Mouse (Mus musculus) intestine, embryonic 16.5 days (tissue): Measurements from ENCODE around the gene Arhgap8. TPM values are rescaled to one million over a fixed set of nuclear protein-coding genes. Genes with fewer than 3 reads are reported as not detected.
"Not testable (repeated sequence)": the region's sequence is repeated elsewhere in the genome, so short reads cannot be mapped to it uniquely, and the experiment has no call there.

ENCODE experiments used
- ATAC-seq: fragments of 200-750 bp; cut with Nextera tagmentation; 2 replicates; pipeline ENCODE4 v1.8.0; 2017; ENCODE audit warnings: moderate TSS enrichment, moderate library complexity
- H3K27ac ChIP-seq: fragments of 300-500 bp; sonication (generic); 2 replicates; pipeline ENCODE4 v1.5.1; 2014; ENCODE audit warnings: mild to moderate bottlenecking, low read length
- H3K27me3 ChIP-seq: fragments of 300-500 bp; sonication (generic); replicated peaks from 2 replicates; pipeline ENCODE4 v1.6.1; 2014; ENCODE audit warnings: low read length, control low read depth, mixed read lengths; ENCODE audit not compliant: control insufficient read depth, insufficient read depth
- H3K36me3 ChIP-seq: fragments of 300-500 bp; sonication (generic); 2 replicates; pipeline ENCODE4 v1.6.1; 2014; ENCODE audit warnings: low read length, control low read depth; ENCODE audit not compliant: control insufficient read depth, insufficient read depth
- H3K4me1 ChIP-seq: fragments of 300-500 bp; sonication (generic); 2 replicates; pipeline ENCODE4 v1.6.1; 2014; ENCODE audit warnings: low read length, control low read depth, mixed read lengths; ENCODE audit not compliant: control insufficient read depth, insufficient read depth
- H3K4me2 ChIP-seq: fragments of 300-500 bp; sonication (generic); 2 replicates; pipeline ENCODE4 v1.6.1; 2014; ENCODE audit warnings: low read depth, low read length, control low read depth
- H3K4me3 ChIP-seq: fragments of 300-500 bp; sonication (generic); 2 replicates; pipeline ENCODE4 v1.5.1; 2014; ENCODE audit warnings: mild to moderate bottlenecking, low read length
- H3K9ac ChIP-seq: fragments of 300-500 bp; sonication (generic); 2 replicates; pipeline ENCODE4 v1.6.1; 2014; ENCODE audit warnings: low read depth, low read length
- H3K9me3 ChIP-seq: fragments of 300-500 bp; sonication (generic); 2 replicates; pipeline ENCODE4 v1.6.1; 2016; ENCODE audit warnings: low read length, control low read depth; ENCODE audit not compliant: control insufficient read depth
- WGBS: fragments of 180-500 bp; shearing (Covaris S2); extraction: QIAGEN DNeasy Blood & Tissue Kit; methylation state at CpG from one replicate; pipeline ENCODE4 v1.1.7; 2014; 5-methylcytosine and 5-hydroxymethylcytosine counted together
- polyA plus RNA-seq: library from polyadenylated mRNA; unstranded; fragments of >200 nt; fragmentation: Nextera tagmentation; extraction: Ambion mirVana; gene quantifications from 2 replicates; pipeline ENCODE4 v1.2.1, GENCODE M21; 2015

Arhgap8 gene
- polyA plus RNA-seq, 1 experiment from 2014 or later, result 16.3 TPM

DNA sequence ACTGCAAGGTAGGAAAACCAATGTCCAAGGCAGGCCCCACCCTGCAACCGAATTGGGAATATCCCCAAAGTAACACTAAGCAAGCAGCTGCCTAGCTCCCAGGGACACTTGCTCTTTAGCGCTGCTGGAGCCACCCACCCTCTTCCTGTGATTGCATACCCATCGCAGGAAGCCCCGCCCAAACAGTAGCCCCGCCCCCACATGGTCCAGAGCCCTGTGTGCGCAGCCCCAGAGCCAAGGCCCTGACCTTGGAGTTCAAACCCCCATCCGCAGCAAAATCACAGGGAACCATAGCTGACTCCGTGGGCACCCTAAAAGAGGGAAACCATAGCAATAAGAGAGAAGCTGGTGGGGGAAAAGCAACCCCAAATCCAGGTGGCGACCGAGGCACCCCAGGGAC is 46.8 kb downstream of the Arhgap8 start:
- H3K9ac ChIP-seq, result no peak overlapping the region
- no peak overlapping the region for H3K4me2 ChIP-seq
- ATAC-seq, result no peak
- H3K9me3 ChIP-seq, result no peaks in the 10 kb centered on the region
- 47% methylated on average over 10 of the region's 10 CpGs for WGBS
- no peak overlapping the region for H3K27ac ChIP-seq
- H3K27me3 ChIP-seq, result no peaks in the 10 kb centered on the region
- no peak overlapping the region for H3K4me3 ChIP-seq
- H3K36me3 ChIP-seq, result no peaks in the 10 kb centered on the region
- no peaks in the 10 kb centered on the region for H3K4me1 ChIP-seq

DNA sequence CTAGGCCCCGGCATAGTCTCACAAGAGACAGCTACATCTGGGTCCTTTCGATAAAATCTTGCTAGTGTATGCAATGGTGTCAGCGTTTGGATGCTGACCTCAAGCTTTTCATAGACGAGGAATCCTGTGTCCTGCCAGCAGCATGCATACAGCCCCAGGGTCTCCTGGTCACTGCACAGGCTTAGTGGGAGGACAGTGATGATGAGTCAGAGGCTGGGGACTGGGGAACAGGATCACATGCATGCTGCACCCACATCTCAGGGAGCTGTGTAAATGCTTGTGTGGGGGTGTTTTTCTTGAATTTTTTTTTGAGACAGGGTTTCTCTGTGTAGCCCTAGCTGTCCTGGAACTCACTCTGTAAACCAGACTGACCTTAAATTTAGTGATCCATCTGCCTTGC is 48.7 kb downstream of the Arhgap8 start:
- not testable (repeated sequence) for H3K4me2 ChIP-seq, H3K27me3 ChIP-seq, ATAC-seq, H3K4me3 ChIP-seq, H3K9ac ChIP-seq, H3K36me3 ChIP-seq, H3K27ac ChIP-seq, H3K4me1 ChIP-seq, H3K9me3 ChIP-seq
- WGBS, result 73% methylated on average over 3 of the region's 4 CpGs

DNA sequence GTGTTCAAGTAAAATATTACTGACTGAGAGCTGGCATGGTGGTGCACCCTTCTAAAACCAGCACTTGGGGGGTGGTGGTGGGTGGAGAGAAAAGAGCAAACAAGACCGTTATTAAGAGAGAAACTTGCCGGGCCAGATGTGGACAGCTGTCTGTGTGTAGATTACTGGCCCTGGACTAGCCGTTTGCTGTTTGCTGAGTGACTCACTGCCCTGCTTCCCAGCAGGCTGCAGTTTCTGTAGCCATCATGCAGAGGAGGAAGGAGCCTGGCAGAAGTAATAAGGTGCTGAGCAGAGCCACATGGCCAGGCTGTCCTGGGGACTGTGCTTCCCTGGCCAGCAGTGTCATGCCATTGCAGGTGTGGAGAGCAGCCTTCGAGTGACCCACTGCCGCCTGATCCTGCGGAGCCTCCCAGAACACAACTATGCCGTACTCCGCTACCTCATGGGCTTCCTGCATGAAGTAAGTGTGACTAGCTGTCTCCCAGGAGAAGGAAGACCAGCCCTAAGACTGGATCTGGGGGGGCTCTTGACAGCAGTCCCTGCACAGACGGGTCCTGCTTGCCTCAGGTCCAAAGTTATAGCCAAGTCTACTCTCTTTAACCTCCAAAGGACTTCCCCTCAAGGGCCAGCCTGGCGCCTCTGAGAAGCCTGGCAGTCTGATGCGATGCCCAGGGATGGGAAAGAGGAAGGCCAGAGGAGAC is 49.9 kb downstream of the Arhgap8 start:
- 68% methylated on average over 11 of the region's 11 CpGs for WGBS
- no peak overlapping the region for H3K4me2 ChIP-seq
- no peak for ATAC-seq
- no peaks in the 10 kb centered on the region for H3K9me3 ChIP-seq
- H3K4me1 ChIP-seq, result no peaks in the 10 kb centered on the region
- no peaks in the 10 kb centered on the region for H3K27me3 ChIP-seq
- no peaks in the 10 kb centered on the region for H3K36me3 ChIP-seq
- H3K4me3 ChIP-seq, result no peak overlapping the region
- H3K27ac ChIP-seq, result no peak overlapping the region
- no peak overlapping the region for H3K9ac ChIP-seq

DNA sequence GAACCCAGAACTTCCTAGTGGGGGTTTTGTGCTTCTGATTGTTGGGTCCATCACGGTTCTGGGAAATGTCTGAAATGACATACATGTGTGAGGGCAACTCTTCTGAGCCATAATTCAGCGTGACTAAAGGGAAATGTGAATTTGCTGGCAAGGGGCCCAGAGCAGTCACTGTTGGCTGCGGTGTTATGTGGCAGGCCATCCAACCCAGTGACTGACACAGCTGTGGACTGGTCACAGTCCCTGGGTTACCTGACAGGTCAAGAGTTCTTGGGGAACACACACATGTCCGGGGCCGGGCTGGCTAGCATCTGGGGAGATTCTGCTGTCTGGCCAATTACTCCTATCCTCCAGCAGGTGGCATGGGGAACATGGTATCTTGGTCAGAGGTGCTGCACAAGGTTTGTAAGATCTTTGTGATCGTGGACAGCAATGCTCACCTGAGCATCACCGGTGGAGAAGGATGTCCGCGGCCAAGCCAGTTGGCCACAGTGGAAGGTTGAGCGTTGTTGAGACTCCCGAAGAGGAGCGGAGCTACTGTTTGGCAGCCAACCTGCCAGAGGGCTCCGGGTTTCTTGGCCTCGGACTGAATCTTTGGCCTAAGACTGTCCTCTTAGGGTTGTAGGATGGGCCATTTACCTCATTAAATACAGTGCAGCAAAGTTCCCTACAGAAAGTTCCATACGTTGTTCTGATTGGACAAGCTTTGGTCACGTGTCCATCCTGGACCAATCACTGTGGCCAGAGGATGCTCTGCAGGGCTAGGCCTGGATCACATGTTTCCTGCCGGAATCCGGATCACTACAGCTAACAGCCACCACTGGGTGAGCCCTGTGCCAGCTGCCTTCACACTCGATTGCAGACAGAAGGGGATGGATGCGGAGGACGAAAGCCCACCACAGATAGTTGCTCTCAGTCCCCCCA is 52.6 kb downstream of the Arhgap8 start:
- H3K4me3 ChIP-seq, result no peak overlapping the region
- no peak overlapping the region for H3K4me2 ChIP-seq
- no peaks in the 10 kb centered on the region for H3K4me1 ChIP-seq
- 75% methylated on average over 21 of the region's 21 CpGs for WGBS
- H3K9ac ChIP-seq, result no peak overlapping the region
- no peaks in the 10 kb centered on the region for H3K36me3 ChIP-seq
- no peaks in the 10 kb centered on the region for H3K9me3 ChIP-seq
- no peaks in the 10 kb centered on the region for H3K27me3 ChIP-seq
- no peak overlapping the region for H3K27ac ChIP-seq
- ATAC-seq, result no peak; the same call in 1 of the 2 replicates

DNA sequence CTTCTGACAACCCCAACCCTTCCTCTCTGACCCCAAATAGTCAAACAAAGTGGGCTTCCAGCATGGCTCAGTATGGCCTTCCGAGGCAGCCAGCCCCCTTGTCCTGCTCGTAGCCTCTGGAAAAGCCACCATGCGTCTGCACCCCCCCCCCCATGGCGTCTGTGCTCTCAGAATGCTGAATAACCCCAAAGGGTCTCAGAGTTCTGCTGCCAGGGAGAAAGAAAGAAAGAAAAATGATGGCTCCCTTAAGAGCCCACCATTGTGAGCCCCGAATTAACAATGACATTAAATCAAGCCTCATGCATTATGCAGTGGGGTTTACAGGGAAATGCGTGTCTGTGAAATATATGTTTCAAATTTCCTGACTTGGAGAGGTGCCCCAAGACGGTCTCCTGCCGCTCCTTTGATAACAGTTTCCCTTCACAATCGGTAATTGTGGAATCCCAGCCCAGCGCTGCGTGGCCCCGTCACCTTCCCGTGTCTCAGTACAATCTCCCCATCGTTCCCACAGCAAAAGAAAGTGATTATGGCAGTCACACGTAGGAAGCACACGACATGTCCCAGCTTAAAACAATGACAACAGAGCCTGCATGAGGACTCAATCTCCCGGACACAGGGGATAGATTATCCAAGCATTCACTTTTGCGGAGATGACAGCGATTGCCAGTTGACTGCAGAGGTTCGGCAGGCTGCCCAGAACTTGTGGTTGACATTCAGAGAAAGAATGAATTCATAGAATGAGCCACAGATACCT is 55.7 kb downstream of the Arhgap8 start:
- no peak for ATAC-seq
- 62% methylated on average over 20 of the region's 20 CpGs for WGBS
- H3K4me3 ChIP-seq, result no peak overlapping the region

DNA sequence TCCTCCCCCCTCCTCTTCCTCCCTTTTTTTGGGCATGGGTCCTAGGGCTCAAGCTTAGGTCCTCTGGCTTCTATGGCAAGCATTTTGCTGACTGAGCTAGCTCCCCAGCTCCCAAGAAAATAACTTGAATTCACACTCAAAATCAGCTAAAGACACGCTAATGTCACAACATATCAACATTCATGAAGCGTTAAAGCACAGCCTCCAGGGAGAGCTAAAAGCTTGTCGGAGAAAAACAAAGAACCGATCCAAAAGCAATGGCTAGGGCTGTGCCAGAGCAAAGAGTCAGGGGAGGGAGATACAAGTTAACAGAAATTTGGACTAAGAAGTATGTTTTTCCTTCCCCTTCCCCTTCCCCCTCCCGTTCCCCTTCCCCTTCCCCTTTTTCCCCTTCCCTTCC is 58.7 kb downstream of the Arhgap8 start:
- WGBS, result 54% methylated on average over 5 of the region's 5 CpGs
- Histone ChIP-seq H3K9me3 (no peaks in the 10 kb centered on the region), H3K4me3 (no peak overlapping the region), H3K27me3 (no peaks in the 10 kb centered on the region), H3K4me1 (no peaks in the 10 kb centered on the region), H3K36me3 (no peaks in the 10 kb centered on the region), H3K27ac (no peak overlapping the region), H3K4me2 (no peak overlapping the region), H3K9ac (no peak overlapping the region)
- no peak for ATAC-seq

More for the DNA sequence above, 55.7 kb downstream of the Arhgap8 start:
- Histone ChIP-seq H3K4me1 (no peaks in the 10 kb centered on the region), H3K36me3 (no peaks in the 10 kb centered on the region), H3K27me3 (no peaks in the 10 kb centered on the region), H3K27ac (no peak overlapping the region), H3K9ac (no peak overlapping the region), H3K9me3 (no peaks in the 10 kb centered on the region), H3K4me2 (no peak overlapping the region)

DNA sequence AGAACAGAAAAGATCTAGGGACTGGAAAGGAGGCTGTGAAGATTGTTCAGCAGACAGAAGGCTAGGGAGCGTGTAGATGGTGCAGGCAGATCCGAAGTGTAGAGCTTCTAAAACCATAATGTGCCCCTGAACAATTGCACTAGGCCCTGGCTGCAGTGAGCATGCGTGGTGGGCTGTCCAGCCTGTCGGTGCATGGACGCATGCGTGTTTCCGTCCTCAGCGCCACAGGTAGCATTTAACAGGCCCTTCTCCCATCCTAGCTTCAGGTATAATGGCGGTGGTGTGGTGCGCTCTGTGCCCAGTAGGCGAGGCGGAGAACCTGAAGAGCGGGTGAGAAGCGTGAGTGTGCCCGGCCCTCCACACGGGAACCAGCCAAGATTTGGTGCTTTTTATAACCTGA is 65.0 kb downstream of the Arhgap8 start:
- no peak overlapping the region for H3K9ac ChIP-seq
- no peaks in the 10 kb centered on the region for H3K27me3 ChIP-seq
- no peaks in the 10 kb centered on the region for H3K9me3 ChIP-seq
- no peak for ATAC-seq
- 95% methylated on average over 16 of the region's 16 CpGs for WGBS
- H3K36me3 ChIP-seq, result no peaks in the 10 kb centered on the region
- no peak overlapping the region for H3K27ac ChIP-seq
- H3K4me1 ChIP-seq, result no peaks in the 10 kb centered on the region
- H3K4me3 ChIP-seq, result no peak overlapping the region
- no peak overlapping the region for H3K4me2 ChIP-seq

DNA sequence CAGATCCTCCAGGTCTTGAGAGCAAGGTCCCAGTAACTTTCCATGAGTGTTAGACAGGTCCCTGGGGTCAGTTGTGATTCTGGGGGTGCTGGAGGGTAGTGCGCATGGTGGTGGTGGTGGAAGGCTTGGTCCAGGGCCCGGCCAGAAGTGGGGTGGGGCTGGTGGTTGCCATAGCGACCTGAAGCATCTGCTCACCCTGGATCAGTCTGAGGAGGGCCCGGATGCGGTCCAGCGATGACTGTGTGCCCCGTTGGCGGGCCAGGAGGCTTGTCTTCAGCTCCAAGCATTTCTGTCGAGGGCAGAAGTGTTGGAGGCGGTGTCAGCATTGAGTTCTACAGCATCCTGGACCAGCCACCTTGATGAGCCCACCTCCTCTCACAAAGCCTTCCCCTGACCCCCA is 67.3 kb downstream of the Arhgap8 start:
- ATAC-seq, result no peak
- H3K4me2 ChIP-seq, result no peak overlapping the region
- H3K4me1 ChIP-seq, result no peaks in the 10 kb centered on the region
- WGBS, result 85% methylated on average over 10 of the region's 10 CpGs
- no peak overlapping the region for H3K9ac ChIP-seq
- no peaks in the 10 kb centered on the region for H3K27me3 ChIP-seq
- H3K27ac ChIP-seq, result no peak overlapping the region
- H3K9me3 ChIP-seq, result no peaks in the 10 kb centered on the region
- H3K4me3 ChIP-seq, result no peak overlapping the region
- H3K36me3 ChIP-seq, result no peaks in the 10 kb centered on the region

DNA sequence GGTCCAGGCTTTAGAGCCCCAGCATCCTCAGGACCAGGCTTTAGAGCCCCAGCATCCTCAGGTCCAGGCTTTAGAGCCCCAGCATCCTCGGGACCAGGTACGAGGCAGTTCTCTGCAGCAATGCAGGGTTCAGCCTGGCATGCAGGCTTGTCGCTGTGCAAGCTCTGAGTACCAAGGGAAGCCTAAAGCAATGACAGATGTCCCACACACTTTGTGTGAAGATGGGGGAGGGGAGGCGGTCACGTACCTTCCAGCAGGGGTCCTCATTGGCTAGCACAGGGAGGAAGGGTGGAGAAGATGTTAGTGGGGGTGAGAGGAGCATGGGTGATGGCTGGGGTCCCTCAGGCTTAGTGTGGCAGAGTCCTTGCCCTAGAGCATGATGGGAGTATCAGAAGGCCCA is 73.8 kb downstream of the Arhgap8 start:
- no peak overlapping the region for H3K4me3 ChIP-seq
- no peaks in the 10 kb centered on the region for H3K9me3 ChIP-seq
- H3K9ac ChIP-seq, result no peak overlapping the region
- H3K27ac ChIP-seq, result no peak overlapping the region
- ATAC-seq, result no peak
- H3K36me3 ChIP-seq, result no peaks in the 10 kb centered on the region; the same call in none of the 2 replicates
- H3K4me2 ChIP-seq, result no peak overlapping the region
- H3K4me1 ChIP-seq, result no peaks in the 10 kb centered on the region
- WGBS, result 80% methylated on average over 5 of the region's 5 CpGs
- no peaks in the 10 kb centered on the region for H3K27me3 ChIP-seq
